Mouse (Mus musculus) limb, embryonic 13.5 days (tissue): ENCODE data around the gene Lrfn2. TPM values are rescaled to one million over a fixed set of nuclear protein-coding genes. Genes with fewer than 3 reads are reported as not detected.

ENCODE experiments used
- ATAC-seq: fragments of 200-750 bp; cut with Nextera tagmentation; 2 replicates; pipeline ENCODE4 v1.8.0; 2017; ENCODE audit warnings: low read depth, moderate number of reproducible peaks, moderate TSS enrichment; ENCODE audit not compliant: low FRiP score
- H3K27ac ChIP-seq: fragments of 300-500 bp; sonication (generic); 2 replicates; pipeline ENCODE4 v1.5.1; 2015; ENCODE audit warnings: inconsistent platforms, mild to moderate bottlenecking, moderate library complexity
- H3K27me3 ChIP-seq: fragments of 300-500 bp; sonication (generic); 2 replicates; pipeline ENCODE4 v1.6.1; 2015; ENCODE audit warnings: mild to moderate bottlenecking, inconsistent platforms
- H3K36me3 ChIP-seq: fragments of 300-500 bp; sonication (generic); 2 replicates; pipeline ENCODE4 v1.6.1; 2015; ENCODE audit warnings: inconsistent platforms, mild to moderate bottlenecking, moderate library complexity
- H3K4me1 ChIP-seq: fragments of 300-500 bp; sonication (generic); 2 replicates; pipeline ENCODE4 v1.6.1; 2015; ENCODE audit warnings: inconsistent platforms
- H3K4me2 ChIP-seq: fragments of 300-500 bp; sonication (generic); replicated peaks from 2 replicates; pipeline ENCODE4 v1.6.1; 2015; ENCODE audit warnings: inconsistent platforms, mild to moderate bottlenecking, moderate library complexity
- H3K4me3 ChIP-seq: fragments of 300-500 bp; sonication (generic); 2 replicates; pipeline ENCODE4 v1.5.1; 2015; ENCODE audit warnings: moderate library complexity, mild to moderate bottlenecking, inconsistent platforms
- H3K9ac ChIP-seq: fragments of 300-500 bp; sonication (generic); 2 replicates; pipeline ENCODE4 v1.6.1; 2015; ENCODE audit warnings: mild to moderate bottlenecking, inconsistent platforms
- H3K9me3 ChIP-seq: fragments of 300-500 bp; sonication (generic); 2 replicates; pipeline ENCODE4 v1.6.1; 2016; ENCODE audit warnings: inconsistent platforms
- WGBS: fragments of 180-500 bp; shearing (Covaris S2); methylation state at CpG from one replicate; pipeline ENCODE4 v1.1.7; 2015; 5-methylcytosine and 5-hydroxymethylcytosine counted together
- polyA plus RNA-seq: library from polyadenylated mRNA; unstranded; fragments of >200 nt; fragmentation: Nextera tagmentation; extraction: Ambion mirVana; gene quantifications from 2 replicates; pipeline ENCODE4 v1.2.1, GENCODE M21; 2015

Lrfn2 gene
- polyA plus RNA-seq, 1 experiment from 2014 or later, result 1.3 TPM

DNA sequence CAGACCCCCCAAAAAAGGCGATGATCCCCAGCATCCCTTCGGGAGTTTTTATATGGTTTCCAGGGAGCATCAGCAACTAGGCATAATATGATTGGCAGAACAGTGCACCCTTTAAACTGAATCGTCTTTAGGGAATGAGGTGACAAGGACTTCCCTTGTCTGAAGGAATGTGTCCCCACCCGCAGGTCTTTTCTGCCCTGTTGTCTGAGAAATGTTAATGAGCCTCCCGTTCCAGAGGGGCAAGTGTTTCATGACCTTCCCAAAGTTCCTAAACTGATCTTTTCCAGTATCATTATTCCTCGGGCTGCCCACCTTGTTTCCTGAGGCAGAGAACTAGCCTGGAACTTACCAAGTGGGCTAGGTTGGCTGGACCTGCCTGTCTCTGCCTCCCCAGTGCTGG is 40.7 kb downstream of the Lrfn2 start:
- no peak overlapping the region for H3K4me3 ChIP-seq

DNA sequence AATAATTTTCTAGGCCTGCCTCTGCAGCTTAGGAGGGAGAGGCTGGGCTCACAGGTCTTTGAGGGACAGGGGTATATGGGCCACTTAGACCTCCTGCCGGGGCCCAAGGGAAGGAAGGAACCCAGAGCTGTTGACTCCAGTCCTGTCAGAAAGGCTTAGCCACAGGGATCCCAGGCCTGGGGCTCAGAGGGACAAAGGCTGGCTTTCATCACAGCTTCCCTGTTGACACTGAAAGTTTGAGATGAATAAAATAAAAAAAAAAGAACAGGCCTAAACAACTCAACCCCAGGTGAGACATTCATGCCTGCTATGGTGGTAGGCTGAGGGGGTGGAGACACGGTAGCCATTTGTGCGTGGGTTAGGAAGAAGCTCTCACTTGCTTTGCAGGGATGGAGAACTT is 41.2 kb downstream of the Lrfn2 start:
- Histone ChIP-seq H3K4me1 (peaks cover 55% of the 10 kb centered on the region), H3K27me3 (no peaks in the 10 kb centered on the region), H3K36me3 (no peaks in the 10 kb centered on the region), H3K27ac (no peak overlapping the region), H3K4me2 (no peak overlapping the region), H3K9me3 (no peaks in the 10 kb centered on the region), H3K9ac (no peak overlapping the region), H3K4me3 (no peak overlapping the region)
- WGBS, result 40% methylated on average over 3 of the region's 3 CpGs
- no peak for ATAC-seq

More for the DNA sequence above, 40.7 kb downstream of the Lrfn2 start:
- no peak overlapping the region for H3K9ac ChIP-seq
- H3K27me3 ChIP-seq, result no peaks in the 10 kb centered on the region
- no peaks in the 10 kb centered on the region for H3K9me3 ChIP-seq
- H3K4me1 ChIP-seq, result peaks cover 49% of the 10 kb centered on the region
- H3K27ac ChIP-seq, result no peak overlapping the region
- H3K4me2 ChIP-seq, result no peak overlapping the region
- no peaks in the 10 kb centered on the region for H3K36me3 ChIP-seq
- no peak for ATAC-seq
- WGBS, result 38% methylated on average over 6 of the region's 6 CpGs

DNA sequence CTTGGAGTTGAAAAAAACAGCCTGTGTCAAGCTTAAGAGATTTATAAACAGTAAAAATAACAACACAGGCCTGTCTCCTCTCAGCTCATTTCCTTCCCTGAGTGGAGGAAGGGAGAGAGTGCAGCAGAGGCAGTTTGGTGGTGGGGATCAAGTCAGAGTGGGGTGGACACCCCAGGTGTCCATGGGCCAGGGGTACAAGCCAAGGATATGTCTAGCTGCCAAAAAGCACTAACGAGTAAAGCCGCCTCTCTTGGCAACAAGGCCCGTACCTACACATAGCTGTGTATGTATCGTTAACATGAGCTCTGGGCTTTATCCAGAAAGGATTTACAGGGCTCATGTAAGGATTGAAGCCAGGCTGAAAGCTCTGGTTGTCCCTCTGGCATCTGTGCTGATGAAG is 42.9 kb downstream of the Lrfn2 start:
- 17% methylated on average over 4 of the region's 4 CpGs for WGBS
- H3K9ac ChIP-seq, result no peak overlapping the region
- H3K4me1 ChIP-seq, result peaks cover 55% of the 10 kb centered on the region
- H3K27ac ChIP-seq, result peak overlapping the region; percentile 53; the same call in 1 of the 2 replicates
- H3K4me3 ChIP-seq, result no peak overlapping the region
- H3K4me2 ChIP-seq, result no peak overlapping the region
- H3K36me3 ChIP-seq, result no peaks in the 10 kb centered on the region
- ATAC-seq, result peak; percentile 70
- no peaks in the 10 kb centered on the region for H3K9me3 ChIP-seq
- no peaks in the 10 kb centered on the region for H3K27me3 ChIP-seq

DNA sequence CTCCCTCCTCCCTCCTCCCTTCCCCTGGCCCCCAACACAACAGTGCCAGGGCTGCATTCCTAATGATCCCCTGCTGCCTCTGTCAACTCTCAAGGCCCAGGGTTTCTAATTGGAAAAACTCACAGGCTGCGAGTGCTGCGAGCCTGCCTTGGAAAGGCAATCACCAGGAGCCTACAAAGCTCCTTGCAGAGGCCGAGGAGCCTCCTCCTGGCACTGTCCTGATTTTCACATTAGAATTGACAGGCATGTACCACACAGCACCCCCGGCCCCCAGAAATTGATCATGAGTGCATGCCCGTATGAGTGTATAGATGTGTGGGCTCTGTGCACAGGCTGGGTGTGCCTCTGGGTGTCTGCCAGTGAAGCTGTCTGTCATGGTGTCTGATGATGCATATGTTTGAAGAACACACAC is 44.4 kb downstream of the Lrfn2 start:
- no peak overlapping the region for H3K9ac ChIP-seq
- H3K36me3 ChIP-seq, result no peaks in the 10 kb centered on the region
- peaks cover 45% of the 10 kb centered on the region for H3K4me1 ChIP-seq
- H3K4me3 ChIP-seq, result no peak overlapping the region
- no peaks in the 10 kb centered on the region for H3K27me3 ChIP-seq
- no peaks in the 10 kb centered on the region for H3K9me3 ChIP-seq
- no peak overlapping the region for H3K4me2 ChIP-seq
- ATAC-seq, result peak; percentile 54; the same call in 1 of the 2 replicates
- H3K27ac ChIP-seq, result peak overlapping the region; percentile 58; the same call in 1 of the 2 replicates
- WGBS, result 26% methylated on average over 5 of the region's 5 CpGs

DNA sequence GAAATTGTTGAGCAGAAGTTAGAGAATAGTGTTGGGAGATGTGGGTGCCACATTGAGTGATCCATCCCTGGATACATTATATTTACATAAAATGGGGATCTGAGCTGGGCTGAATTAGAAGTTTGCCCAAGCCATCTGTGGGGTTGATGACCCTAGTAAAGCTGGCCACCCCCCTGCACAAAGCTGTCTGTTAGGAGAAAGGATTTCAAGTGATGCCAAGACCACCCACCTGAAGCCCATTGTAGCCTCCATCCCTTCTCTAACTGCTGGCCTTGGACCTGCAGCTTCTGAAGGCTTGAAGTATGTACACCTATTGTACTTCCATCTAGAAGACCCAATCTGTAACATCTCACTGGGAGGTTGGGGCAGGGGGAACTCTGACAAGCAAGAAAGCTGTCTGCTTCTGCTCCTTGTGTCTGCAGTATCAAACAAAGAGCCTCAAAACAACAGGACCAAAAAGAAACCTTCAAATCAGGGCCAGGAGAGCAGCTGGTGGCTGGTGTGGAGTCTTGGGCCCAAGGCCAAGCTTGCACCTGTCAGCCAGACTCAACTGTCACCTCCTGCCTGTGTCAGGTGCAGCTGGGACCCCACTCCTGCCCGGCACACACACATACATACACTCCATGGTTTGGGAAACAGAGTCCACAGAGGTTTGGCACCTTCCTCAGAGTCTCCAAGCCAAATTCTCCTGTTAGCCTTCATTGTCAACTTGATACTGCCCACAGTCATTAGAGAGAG is 63.2 kb downstream of the Lrfn2 start:
- 38% methylated on average over 1 of the region's 1 CpGs for WGBS

DNA sequence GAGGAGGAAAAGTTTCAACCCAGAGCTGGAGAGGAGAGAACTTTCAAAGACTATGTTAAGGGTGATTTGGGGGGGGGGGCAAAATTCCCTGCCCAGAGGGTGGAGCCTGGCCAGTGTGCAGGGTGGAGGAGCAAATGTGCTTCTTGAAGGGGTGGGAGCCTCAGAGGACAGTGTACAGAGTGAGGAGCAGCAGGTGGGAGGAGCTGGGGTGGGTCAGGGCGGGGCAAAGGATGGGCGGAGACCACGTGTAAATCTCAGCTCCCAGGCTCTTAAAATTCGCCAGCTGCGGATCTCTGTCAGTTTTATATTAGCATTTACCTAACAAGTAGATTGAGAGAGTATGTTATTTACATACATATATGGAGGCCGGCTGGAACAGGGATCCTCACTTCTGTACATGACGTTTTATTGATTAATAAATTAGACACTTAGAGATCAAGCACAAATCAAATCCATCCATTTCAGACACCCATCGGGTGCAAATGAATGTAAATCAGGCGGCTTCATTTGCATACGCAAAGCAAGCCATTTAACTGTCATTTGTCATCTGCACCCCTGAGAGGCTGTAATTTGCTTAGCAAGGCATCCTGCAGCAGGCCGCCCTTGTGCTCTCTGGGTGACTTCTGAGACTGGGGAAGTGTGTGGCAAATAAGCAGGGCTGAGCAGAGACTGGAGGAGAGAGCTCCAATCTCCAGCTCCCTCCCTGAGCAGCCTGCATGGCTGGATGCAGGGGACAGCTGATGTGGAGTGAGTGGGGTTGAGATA is 67.5 kb downstream of the Lrfn2 start:
- H3K4me3 ChIP-seq, result no peak overlapping the region
- WGBS, result 4% methylated on average over 11 of the region's 11 CpGs
- no peaks in the 10 kb centered on the region for H3K9me3 ChIP-seq
- no peak overlapping the region for H3K27ac ChIP-seq
- ATAC-seq, result peak; percentile 71; the same call in 1 of the 2 replicates
- H3K9ac ChIP-seq, result no peak overlapping the region
- H3K36me3 ChIP-seq, result no peaks in the 10 kb centered on the region
- no peak overlapping the region for H3K4me2 ChIP-seq
- 0 out of 2 replicates have a peak, but pooled peaks cover 8% of the 10 kb centered on the region for H3K4me1 ChIP-seq
- peaks cover 6% of the 10 kb centered on the region for H3K27me3 ChIP-seq

More for the DNA sequence above, 63.2 kb downstream of the Lrfn2 start:
- Histone ChIP-seq H3K9me3 (no peaks in the 10 kb centered on the region), H3K4me2 (no peak overlapping the region), H3K4me3 (no peak overlapping the region), H3K36me3 (no peaks in the 10 kb centered on the region), H3K4me1 (0 out of 2 replicates have a peak, but pooled peaks cover 8% of the 10 kb centered on the region), H3K9ac (no peak overlapping the region), H3K27me3 (peaks cover 6% of the 10 kb centered on the region), H3K27ac (no peak overlapping the region)
- no peak for ATAC-seq

DNA sequence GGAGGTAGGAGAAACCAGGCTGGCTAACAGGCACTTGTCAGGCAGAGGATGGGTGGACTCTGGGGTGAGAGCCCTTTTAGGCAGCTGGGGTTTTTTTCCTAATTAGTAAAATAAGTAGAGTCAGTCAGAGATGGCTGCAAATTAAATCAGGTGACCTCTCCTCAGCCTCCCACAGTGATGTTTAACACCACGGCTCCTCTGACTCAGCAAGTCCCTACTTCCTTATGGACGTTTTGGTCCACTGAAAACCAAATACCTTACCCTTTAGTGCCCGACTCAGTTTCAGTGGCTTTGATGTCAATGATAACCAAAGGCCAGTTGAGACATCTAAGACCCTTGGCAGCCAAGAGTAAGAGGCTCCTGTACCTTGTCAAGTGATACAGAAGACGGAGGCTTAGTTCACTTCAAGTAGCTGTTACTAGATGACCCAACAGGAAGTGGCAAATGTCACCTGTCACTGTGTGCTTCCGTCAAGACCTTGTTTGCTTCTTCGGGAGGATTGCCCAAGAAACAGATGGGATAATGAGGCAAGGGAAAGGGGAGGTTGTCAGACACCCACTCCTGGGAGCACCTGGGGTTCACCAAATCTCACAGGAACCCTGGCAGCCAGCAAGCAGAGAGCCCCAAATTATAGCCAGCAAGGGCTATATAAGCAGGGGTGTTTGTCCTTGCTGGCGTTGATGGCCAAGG is 77.3 kb downstream of the Lrfn2 start:
- H3K9me3 ChIP-seq, result no peaks in the 10 kb centered on the region
- H3K4me1 ChIP-seq, result no peaks in the 10 kb centered on the region
- H3K27ac ChIP-seq, result no peak overlapping the region
- WGBS, result 40% methylated on average over 7 of the region's 7 CpGs
- H3K27me3 ChIP-seq, result no peaks in the 10 kb centered on the region
- H3K4me2 ChIP-seq, result no peak overlapping the region
- no peaks in the 10 kb centered on the region for H3K36me3 ChIP-seq
- H3K9ac ChIP-seq, result no peak overlapping the region
- no peak for ATAC-seq
- no peak overlapping the region for H3K4me3 ChIP-seq

DNA sequence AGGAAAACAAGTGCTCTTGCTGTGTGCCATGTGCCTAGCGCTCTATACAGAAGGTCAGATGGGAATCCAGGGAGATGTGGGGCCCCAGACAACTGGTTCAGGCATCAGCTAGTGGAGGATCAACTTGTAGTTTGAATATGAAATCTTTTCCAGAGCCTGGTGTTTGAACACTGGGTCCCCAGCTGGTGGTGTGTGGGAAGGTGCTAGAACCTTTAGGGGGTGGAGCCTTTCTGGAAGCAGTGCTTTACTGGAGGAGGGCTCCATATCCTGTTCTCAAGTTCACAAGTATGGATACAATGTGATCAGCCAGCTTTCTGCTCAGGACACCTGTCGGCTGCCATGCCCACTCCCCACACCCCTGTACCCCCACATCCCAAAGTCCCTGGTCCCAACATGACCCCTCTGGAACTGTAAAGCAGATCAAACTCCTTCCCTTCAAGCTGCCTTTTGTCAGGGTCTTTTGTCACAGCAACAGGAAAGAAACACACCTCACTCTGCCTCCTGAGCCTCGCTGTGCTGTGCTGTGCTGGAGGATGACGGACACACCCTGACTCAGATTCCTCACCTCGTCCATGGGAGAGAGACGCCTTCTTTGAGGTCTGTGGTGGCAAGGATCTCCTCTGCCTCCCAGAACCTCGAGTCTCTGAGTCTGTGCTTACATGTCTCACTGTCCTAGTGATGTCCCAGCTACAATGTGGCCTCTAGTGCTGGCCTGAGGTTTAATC is 81.9 kb downstream of the Lrfn2 start:
- no peaks in the 10 kb centered on the region for H3K27me3 ChIP-seq
- 61% methylated on average over 7 of the region's 7 CpGs for WGBS

DNA sequence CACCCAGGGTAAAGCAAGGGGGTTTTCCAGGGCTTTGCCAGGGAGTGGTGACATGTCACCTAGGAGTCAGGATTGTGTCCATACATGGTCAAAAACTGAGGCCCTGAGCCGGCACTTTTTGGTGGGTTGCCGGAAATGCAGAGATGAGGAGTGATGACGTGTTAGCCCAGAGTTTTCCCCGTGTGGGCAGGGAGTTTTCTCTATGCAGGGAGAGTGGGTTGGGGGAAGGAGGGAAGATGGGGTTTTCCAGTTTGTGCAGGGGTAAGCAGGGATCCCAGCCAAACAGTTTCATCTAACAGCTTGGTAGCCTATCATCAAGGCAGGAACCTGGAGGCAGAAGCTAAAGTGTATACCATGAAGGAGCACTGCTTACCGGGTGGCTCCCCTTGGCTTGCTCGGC is 83.2 kb downstream of the Lrfn2 start:
- Histone ChIP-seq H3K9ac (no peak overlapping the region), H3K4me3 (no peak overlapping the region), H3K27me3 (no peaks in the 10 kb centered on the region), H3K27ac (no peak overlapping the region), H3K4me2 (no peak overlapping the region), H3K9me3 (no peaks in the 10 kb centered on the region), H3K4me1 (0 out of 2 replicates have a peak, but pooled peaks cover 6% of the 10 kb centered on the region), H3K36me3 (no peaks in the 10 kb centered on the region)
- ATAC-seq, result no peak
- WGBS, result 86% methylated on average over 6 of the region's 6 CpGs

More for the DNA sequence above, 81.9 kb downstream of the Lrfn2 start:
- Histone ChIP-seq H3K4me2 (no peak overlapping the region), H3K27ac (no peak overlapping the region), H3K4me1 (0 out of 2 replicates have a peak, but pooled peaks cover 6% of the 10 kb centered on the region), H3K9ac (no peak overlapping the region), H3K36me3 (no peaks in the 10 kb centered on the region), H3K4me3 (no peak overlapping the region), H3K9me3 (no peaks in the 10 kb centered on the region)
- no peak for ATAC-seq

DNA sequence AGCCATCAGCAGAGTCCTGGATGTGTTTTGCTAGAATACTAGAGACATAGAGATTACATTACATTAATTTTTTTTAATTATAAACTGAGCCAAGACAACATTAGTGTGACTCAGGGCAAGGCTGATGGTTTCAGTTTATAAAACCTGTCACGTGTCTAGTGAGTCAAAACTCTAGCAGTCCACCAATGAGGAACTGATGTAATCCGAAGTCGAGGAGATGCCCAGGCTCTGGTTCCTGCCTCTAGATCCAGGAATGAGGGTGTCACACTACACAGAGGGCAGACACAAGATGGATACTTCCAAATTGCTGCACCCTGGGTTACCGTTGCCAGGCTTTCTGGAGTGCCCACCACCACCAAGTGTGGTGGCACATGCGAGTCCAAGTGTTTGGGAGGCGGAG is 84.0 kb downstream of the Lrfn2 start:
- Histone ChIP-seq H3K27ac (no peak overlapping the region), H3K36me3 (no peaks in the 10 kb centered on the region), H3K9me3 (no peaks in the 10 kb centered on the region), H3K9ac (no peak overlapping the region), H3K4me3 (no peak overlapping the region), H3K4me1 (0 out of 2 replicates have a peak, but pooled peaks cover 6% of the 10 kb centered on the region), H3K4me2 (no peak overlapping the region), H3K27me3 (no peaks in the 10 kb centered on the region)
- WGBS, result 93% methylated on average over 6 of the region's 6 CpGs
- no peak for ATAC-seq
